Mouse (Mus musculus) natural killer cell, adult 2 months (primary cell): ENCODE measurements around the gene Bhlhe40.

Experiments
- DNase-seq, 2 experiments: peaks; one replicate each; pipeline ENCODE4 v3.0.0; 2022; ENCODE audit warnings: low spot score in 2 of 2

The Bhlhe40 gene

DNA sequence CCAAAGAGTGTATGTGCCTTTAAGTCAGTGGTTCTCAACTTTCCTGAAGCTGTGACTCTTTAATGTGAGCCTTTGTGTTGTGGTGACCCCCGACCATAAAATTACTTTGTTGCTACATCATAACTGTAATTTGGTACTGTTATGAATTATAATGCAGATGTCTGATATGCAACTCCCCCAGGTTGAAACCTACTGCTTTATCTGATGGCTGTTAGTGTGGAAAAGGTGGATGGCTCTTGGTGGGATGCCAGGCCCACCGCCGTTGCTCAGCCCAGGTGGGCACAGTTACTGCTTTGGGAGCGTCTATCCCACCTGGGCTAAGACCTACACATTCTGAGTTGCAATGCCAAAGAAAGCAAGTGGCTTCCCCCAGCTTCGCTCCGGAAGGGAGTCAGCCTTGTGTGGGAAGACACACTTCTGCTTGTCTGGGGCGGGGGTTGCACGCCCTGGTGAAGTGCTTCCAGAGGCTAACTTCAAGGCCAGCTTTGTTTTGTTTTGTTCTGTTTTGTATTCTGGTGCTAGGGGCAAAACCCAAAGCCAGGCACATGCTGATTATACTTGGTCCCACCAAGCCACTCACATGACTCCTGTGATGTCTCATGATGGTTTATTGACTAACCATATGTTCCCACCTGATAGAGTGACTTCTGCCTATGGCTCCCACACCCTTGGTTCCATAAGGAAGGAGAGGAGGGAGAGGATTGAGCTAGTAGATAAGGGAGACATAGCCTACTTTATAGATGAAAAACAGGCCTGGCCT is 34.7 kb downstream of the Bhlhe40 start:
- no peak for DNase-seq

GRCm38 (mm10) chr6:108695844-108696821 is 35.7 kb downstream of the Bhlhe40 start:
- DNase-seq = peak in 1 of 2 experiments; percentile 64

- DNase-seq = no peak
These were observed 36.4 kb downstream of the Bhlhe40 start for GRCm38 (mm10) chr6:108696822-108697202.

- no peak for DNase-seq
These were observed 36.9 kb downstream of the Bhlhe40 start for GRCm38 (mm10) chr6:108697345-108697744.

GRCm38 (mm10) chr6:108698343-108698870 is 38.0 kb downstream of the Bhlhe40 start:
- no peak for DNase-seq

DNA sequence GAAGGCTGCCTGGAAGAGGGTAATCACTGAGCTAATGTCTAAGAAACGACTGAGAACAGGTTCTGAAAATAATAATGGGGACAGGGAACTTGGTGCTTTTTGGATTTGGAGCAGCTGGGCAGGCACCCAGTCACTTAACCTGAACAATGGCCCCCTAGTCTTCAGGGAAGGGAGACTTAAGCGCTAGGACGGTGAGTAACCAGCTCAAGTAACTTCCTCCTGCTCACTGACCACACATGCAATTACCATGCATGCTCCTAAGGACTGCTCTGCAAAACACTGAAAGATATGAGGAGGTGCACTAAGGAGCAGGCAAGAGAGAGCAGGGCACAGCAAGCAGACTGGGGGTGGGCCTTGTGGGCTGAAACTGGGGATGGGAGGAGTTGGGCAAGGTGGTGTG is 39.2 kb downstream of the Bhlhe40 start:
- DNase-seq = no peak

DNA sequence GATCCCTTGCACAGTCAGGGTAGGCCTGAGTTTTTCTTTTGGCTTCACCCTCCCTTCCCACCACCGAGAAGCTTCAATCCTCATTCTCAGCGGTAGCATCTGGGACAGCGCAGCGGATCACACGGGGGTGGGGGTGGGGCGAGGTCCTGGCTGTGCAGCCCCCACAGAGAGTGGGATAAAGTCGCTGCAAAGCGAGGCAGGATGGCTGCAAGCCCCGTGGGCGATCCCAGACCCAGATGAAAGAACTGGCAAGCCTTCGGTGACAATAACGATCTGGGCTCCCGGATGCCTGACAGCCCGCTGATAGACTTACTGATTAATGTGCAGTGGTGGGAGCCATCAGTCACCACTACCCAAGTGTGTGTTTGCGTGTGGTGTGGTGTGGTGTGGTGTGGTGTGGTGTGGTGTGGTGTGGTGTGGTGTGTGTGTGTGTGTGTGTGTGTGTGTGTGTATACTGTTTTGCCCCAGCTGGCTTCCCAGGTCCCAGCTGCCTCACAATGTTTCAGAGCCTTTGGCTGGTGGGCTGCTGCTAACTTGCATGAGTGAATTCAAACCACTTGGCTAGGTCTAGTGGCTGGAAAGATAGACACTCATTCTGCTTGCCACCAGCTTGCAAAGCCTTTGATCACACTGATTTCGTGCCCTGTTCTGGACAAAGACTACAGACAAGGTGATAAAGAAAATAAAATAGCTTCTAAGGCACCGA is 40.4 kb downstream of the Bhlhe40 start:
- no peak for DNase-seq

GRCm38 (mm10) chr6:108702648-108703047 is 42.2 kb downstream of the Bhlhe40 start:
- DNase-seq = no peak

DNA sequence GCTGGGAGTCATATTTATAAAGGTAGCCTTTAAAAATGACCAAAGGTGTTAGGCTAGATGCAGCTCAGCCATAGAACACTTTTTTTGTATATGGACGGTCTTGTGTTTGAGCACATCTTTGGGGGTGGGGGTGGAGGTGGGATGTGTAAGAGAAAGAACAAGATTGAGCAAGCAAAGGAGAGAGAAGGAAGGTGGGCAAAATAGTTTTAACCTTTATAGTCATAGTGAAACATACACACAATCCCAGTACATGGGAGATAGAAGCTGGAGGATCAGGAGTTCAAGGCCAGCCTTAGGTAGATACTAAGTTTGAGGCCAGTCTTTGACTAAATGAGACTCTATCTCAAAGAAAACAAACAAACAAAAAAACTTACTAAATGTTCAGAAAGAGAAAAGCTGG is 42.7 kb downstream of the Bhlhe40 start:
- DNase-seq = no peak

DNA sequence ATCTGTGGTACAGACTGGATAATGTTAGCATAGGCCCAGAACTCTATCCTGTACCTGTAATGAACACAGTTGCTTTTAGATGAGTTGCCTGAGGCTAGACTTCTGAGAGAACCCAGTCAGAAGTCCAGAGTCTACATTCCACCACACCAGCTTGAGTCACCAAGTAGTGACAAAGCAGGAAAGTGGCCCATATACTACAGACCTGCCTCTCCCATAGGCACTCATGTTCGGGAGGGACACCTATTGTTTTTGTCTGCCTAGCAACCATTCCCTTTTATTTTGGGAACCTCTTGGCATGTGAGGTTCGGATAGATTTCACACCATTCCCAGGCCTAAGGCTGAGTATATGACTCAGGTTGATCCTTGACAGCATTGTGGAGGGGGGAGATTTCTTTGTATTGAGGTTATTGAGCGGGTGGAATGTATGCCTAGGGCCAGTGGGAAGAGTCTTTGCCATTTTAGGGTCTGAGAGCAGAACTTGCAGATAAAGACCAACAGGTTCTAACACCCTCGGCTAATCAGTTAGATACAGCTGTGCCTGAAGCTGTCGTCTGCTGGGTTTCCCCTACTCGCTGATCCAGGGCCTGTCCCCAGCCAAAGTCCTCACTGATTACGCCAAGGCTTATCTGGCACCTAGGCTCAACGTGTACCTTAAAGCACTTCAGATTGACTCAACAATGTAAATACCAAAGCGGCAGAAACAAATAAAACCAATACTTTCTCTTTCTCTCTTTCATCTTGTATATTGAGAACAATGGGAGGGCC is 44.1 kb downstream of the Bhlhe40 start:
- no peak for DNase-seq

GRCm38 (mm10) chr6:108705957-108706356 is 45.5 kb downstream of the Bhlhe40 start:
- no peak for DNase-seq

- DNase-seq = no peak
These were observed 46.7 kb downstream of the Bhlhe40 start for GRCm38 (mm10) chr6:108706994-108707645.

DNA sequence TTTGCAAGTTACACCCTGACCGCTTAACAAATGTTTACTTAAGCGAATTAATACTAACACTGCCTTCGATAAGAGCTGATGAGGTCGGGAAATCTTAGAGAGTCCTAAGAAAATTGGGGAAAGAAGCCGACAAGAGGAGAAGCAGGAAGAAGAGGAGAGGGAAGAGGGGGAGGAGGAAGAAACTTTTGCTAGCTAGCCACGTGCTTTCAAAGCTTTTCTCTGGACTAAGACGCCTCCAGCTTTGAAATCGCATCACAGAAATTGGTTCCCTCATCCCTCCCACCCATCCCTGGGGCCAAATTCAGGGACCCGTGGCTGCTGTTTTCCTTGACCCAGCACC is 48.7 kb downstream of the Bhlhe40 start:
- no peak for DNase-seq

GRCm38 (mm10) chr6:108709471-108710231 is 49.2 kb downstream of the Bhlhe40 start:
- peak; percentile 61 to 69 for DNase-seq

- peak in 1 of 2 experiments; percentile 53 for DNase-seq
These were observed 50.2 kb downstream of the Bhlhe40 start for GRCm38 (mm10) chr6:108710667-108711066.

GRCm38 (mm10) chr6:108711192-108711964 is 50.9 kb downstream of the Bhlhe40 start:
- DNase-seq = no peak

- DNase-seq = no peak
These were observed 51.7 kb downstream of the Bhlhe40 start for GRCm38 (mm10) chr6:108712148-108712547.

DNA sequence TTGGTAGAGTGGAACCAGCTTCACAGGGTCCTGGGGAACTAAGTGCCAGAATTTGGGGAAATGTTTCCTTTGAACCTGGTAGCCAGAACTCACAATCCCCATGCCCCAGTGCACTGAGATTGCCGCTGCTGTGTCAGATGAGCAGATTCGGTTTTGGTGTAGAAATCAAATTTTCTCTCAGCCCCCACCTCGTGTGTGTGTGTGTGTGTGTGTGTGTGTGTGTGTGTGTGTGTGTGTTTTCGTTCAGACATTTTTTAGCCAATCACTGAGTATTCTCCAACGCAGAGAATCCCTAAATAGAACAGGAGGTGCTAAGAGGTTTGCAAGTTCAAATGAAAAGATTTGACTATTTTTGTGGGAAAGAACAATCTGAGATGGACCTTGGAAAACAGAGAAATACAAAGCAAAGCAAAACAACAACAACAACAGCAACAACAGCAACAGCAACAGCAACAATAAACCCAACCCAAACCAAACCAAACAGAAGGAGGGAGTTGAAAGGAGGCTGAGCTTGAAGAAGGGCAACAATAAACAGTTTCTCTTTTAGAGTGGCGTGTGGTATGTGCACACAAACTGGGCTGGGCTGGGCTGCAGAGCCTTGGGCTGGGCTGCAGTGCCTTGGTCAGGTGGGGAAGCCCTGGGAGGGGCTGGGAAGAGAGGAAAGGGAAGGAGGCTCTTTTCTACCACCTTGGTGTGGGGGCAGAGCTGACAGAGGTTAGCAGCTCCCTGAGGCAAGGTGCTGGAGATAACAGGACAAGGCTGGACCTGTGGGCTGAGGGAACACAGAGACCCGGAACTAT is 52.9 kb downstream of the Bhlhe40 start:
- no peak for DNase-seq
